Comparison of ENCODE assay signal across 22 mouse cellular contexts in genomic region chr7:16745373-16745772, GRCm38 (mm10). TPM values are rescaled to one million over a fixed set of nuclear protein-coding genes. Genes with fewer than 3 reads are reported as not detected.
"Had no signal": no experiment of that assay in that cellular context is flagged by ENCODE, and none has a peak within 500 bp of the region (broad histone marks: within the 10 kb centered on the region; RNA-seq: fewer than 3 reads in every experiment).

No protein-coding gene starts in this region.

- DNase-seq: right cerebral cortex, postnatal 14 days; thymus, adult 18-20 months; thymus, postnatal 36 days had no signal

- H3K9me3 ChIP-seq: liver, embryonic 13.5 days; midbrain, embryonic 12.5 days; midbrain, embryonic 15.5 days; neural tube, embryonic 12.5 days; neural tube, embryonic 15.5 days had no signal

- H3K27ac ChIP-seq: kidney, postnatal 0 days; liver, embryonic 13.5 days; midbrain, embryonic 12.5 days; midbrain, embryonic 15.5 days; neural tube, embryonic 12.5 days; neural tube, embryonic 15.5 days had no signal

- H3K4me3 ChIP-seq: liver, embryonic 13.5 days; midbrain, embryonic 12.5 days; midbrain, embryonic 15.5 days; neural tube, embryonic 12.5 days; neural tube, embryonic 15.5 days had no signal

- H3K27me3 ChIP-seq: liver, embryonic 13.5 days; midbrain, embryonic 12.5 days; midbrain, embryonic 15.5 days; neural tube, embryonic 12.5 days; neural tube, embryonic 15.5 days had no signal

- H3K9ac ChIP-seq: liver, embryonic 13.5 days; lung, embryonic 14.5 days; midbrain, embryonic 12.5 days; midbrain, embryonic 15.5 days; neural tube, embryonic 12.5 days; neural tube, embryonic 15.5 days had no signal

- H3K4me1 ChIP-seq: midbrain, embryonic 15.5 days; neural tube, embryonic 12.5 days; neural tube, embryonic 15.5 days had no signal

- H3K4me2 ChIP-seq: liver, embryonic 13.5 days; lung, embryonic 14.5 days; midbrain, embryonic 12.5 days; midbrain, embryonic 15.5 days; neural tube, embryonic 12.5 days; neural tube, embryonic 15.5 days had no signal

RNA-seq across cellular contexts. Expression of gene Ceacam9, which starts 23.6 kb away (rescaled TPM):
- total RNA-seq: layer of hippocampus, adult 8-10 months; layer of hippocampus, postnatal 10 days; liver, adult 2 months had no signal
- polyA plus RNA-seq: intestine, embryonic 14.5 days; kidney, adult 2 months; kidney, embryonic 14.5 days; kidney, postnatal 0 days; large intestine, adult 2 months; limb, embryonic 11.5 days; liver, adult 2 months; liver, embryonic 13.5 days; liver, embryonic 16.5 days; lung, embryonic 14.5 days; midbrain, embryonic 12.5 days; neural tube, embryonic 12.5 days; stomach, embryonic 14.5 days; testis, adult 2 months; urinary bladder, adult 2 months had no signal
